Mouse (Mus musculus): Measurements from ENCODE around the gene Zmym2. TPM values are rescaled to one million over a fixed set of nuclear protein-coding genes. Genes with fewer than 3 reads are reported as not detected.

Zmym2 gene
- total RNA-seq, 2 experiments from 2014 or later: 95.1 to 101 TPM

DNA sequence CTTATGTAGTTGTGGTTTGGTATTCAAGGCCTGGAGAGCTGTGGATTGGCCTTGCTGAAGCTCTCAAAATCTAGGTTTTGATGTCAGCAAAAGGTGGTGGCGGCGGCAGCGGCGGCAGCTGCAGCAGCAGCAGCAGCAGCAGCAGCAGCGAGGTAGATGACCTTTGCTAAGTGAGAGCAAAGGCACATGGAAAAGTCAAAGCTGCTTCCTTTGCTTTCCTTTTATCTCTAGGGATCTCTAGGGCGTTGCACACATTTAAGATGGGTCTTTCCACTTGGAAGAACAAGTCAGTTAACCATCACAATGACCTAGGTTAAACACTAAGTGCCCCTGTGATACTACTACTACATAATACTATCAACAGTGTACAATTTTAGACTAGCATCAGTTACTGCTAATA lies 49.0 kb downstream of the Zmym2 start:
- DNase-seq: no peak

DNA sequence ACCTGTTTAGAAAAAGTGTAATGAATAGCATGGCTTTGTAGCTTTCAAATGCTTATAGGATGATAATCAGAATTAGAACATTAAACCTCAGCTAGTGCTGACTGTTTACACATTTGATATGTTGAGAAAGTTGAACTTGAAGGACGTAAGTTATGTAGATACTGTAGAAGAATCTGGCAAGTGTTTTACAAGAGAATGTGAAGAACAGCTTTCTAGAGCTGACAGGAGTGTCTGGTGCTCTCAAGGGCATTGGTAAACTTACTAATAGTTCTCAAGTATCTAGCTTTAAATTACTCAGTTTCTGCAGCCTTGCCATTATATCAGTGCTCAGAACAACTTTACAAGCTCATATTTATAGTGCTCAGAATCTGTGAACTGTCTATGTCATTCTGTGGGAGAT lies 53.5 kb downstream of the Zmym2 start:
- no peak for DNase-seq

DNA sequence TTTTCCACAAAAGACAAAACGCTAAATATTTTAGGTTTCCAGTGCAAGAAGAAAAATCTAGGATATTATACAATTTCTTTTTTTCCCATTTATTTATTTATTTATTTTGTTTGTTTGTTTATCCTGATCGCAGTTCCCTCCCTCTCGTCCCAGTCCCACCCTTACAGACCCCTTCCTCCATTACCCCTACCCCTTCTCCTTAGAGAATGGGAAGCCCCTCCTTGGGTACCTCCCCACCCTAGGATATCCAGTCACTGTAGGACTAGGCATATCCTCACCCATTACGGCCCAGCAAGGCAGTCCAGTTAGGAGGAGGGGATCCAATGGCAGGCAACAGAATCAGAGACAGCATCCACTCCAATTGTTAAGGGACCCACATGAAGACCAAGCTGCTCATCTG lies 66.5 kb downstream of the Zmym2 start:
- no peak for DNase-seq

DNA sequence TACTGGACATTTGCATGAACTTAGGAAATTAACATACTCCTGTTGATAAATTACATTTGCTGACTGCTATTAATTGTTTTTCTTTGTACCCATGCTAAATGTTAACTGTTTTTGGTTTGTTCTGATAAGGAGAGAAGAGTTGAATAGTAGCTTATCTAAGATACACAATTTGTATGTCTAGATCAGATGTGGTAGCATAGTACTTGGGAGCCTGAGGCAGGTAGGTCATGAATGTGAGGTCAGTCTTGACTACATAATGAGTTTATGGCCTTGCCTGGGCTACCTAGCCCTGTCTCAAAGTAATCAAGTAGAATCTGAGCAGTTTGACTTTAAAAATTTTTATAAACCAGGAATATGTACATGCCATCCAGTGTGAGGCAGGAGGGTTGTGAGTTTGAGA lies 67.9 kb downstream of the Zmym2 start:
- DNase-seq: no peak

DNA sequence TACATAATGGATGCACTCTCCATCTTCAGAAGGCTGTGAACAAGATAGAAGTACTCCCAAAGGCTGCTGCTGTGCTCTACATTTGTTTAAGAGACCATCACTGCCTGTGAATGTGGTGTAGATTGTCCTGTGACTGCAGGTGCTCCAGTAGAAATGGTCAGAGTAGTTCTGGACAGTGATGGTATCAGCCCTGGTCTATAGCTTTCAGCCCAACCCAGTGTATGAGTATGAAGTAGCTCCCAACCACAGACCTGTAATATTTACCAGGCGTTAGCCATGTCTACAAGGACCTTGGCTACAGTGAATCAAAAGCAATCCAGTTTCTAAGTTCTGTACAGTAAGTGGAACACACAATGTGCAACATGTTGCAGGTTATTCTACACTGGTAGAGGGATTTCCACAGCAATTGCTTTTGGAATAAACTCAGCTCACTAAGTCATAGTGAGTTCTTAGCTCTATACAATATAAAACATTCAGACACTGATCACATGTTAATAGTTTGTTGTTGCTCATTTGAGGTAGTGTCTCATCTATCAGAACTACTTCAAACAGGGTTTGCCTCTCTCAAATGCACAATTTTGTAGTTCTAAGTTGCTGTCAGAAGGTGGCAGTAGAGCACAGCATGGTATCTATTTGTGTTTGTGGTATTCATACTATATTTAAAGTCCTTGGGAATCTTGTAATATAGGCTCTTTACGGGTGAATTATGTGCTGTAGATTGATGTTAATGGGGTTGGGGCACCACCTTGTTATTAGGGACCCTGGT lies 77.7 kb downstream of the Zmym2 start:
- DNase-seq: no peak

DNA sequence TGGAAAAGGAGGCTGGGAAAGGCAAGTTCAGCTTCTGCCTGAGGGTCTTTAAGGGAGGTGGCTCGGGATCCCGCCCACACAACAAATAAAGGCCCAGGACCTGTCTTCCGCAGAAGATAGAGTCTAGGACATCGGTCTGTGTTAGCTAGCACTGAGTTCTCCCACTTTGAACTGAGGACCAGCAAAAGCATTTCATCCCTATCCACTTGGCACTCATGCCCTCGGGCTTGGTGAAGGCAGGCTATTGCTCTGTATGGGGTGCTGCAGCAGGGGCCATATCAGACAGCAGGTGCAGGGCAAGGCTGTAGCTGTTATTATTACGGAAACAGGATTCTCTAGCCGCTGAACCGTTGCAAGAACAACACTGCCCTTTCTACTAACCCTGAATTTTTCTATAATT lies 83.2 kb downstream of the Zmym2 start:
- no peak for DNase-seq

DNA sequence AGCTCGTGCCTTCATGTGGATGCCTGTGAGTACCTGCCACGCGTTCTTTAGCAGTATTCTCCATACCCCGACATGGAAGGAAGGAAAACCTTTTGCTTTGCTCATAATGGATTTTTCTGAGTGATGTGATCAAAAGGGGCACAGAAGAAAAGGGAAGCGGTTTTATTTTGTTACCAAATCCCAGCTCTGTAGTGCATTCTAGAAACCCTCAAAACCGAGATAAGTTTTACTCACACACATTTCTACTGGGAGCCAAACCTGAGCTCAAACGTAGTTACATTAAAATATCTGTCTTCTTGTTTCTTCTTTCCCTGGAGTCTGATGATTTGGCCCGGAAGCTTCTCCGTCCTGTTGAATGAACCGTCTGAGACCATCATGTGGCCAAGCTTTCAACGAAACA lies 83.7 kb downstream of the Zmym2 start:
- DNase-seq: no peak

DNA sequence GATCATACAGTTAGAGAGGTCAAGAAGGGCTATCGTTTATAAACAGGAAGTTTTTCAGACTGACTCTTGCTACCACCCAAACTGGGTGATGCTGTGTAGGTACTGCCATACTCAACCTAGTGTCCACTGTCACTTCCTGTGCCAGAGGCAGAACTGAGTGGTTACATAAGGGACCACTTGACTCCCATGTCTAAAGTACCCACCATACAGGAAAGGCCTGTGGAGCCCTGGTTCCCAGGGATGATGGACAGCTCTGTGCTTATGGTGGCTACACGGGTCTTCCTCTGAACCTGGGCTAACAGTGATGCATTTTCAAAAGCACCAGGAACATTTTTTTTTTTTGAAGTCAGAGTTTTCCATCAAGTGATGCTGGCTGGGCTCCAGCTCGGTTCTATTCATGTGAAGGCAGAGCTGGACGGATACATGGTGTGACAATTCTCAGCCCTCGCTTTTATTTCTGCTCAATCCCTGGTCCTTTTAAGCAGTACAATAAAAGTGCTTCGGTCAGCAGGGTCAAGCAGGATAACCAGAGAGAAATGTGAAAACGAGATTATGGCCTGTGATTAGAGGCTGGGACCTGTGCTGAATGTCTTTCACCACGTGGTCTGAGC lies 91.7 kb downstream of the Zmym2 start:
- DNase-seq: no peak

DNA sequence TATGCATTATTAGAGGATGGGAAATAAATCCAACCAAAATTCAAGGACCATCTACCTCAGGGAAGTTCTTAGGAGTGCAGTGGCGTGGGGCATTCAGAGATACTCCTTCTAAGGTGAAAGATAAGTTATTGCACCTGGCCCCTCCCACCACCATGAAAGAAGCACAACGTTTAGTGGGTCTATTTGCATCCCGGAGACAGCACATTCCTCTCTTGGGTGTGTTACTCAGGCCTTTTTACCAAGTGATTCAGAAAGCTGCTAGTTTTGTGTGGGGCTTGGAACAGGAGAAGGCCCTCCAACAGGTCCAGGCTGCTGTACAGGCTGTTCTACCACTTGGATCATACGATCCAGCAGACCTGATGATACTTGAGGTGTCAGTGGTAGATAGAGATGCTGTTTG lies 102.2 kb downstream of the Zmym2 start:
- no peak for DNase-seq

Other genes with a start within 250 kb of the Zmym2 start
- 10 to 100 TPM; 53.6 to 55.9 TPM for gene Mphosph8, start 218.4 kb upstream of the Zmym2 start, total RNA-seq (2021)
- 10 to 100 TPM; 49.2 to 55.8 TPM for gene Pspc1, start 108.3 kb upstream of the Zmym2 start, total RNA-seq (2021)
- 10 to 100 TPM; 29.3 to 31.8 TPM for gene Zmym5, start 74.9 kb upstream of the Zmym2 start, total RNA-seq (2021)
- gene Gja3, start 171.4 kb downstream of the Zmym2 start, total RNA-seq (2021): 1 to 10 TPM in 1 of 2 experiments, under 1 TPM in 1; 0.30 to 1.0 TPM
- 1 to 10 TPM; 5.3 to 6.1 TPM for gene Gjb2, start 218.0 kb downstream of the Zmym2 start, total RNA-seq (2021)
- 1 to 10 TPM in 1 of 2 experiments, under 1 TPM in 1; 0.58 to 1.3 TPM for gene Gm4491, start 229.2 kb downstream of the Zmym2 start, total RNA-seq (2021)
- 100 to 1,000 TPM in 1 of 2 experiments, 10 to 100 TPM in 1; 87.4 to 111 TPM for gene Gjb6, start 247.0 kb downstream of the Zmym2 start, total RNA-seq (2021)

Data from layer of hippocampus, postnatal 36 days (tissue).